Mouse (Mus musculus) layer of hippocampus, adult 11-12 months (tissue): ENCODE measurements around the gene Lrrc27.
A peak's percentile ranks its signal among the peaks of the same experiment; 100 is the strongest.

ENCODE experiments used
- DNase-seq: peaks from one replicate; pipeline ENCODE4 v3.0.0; 2022; ENCODE audit warnings: low spot score

Gene Lrrc27

DNA sequence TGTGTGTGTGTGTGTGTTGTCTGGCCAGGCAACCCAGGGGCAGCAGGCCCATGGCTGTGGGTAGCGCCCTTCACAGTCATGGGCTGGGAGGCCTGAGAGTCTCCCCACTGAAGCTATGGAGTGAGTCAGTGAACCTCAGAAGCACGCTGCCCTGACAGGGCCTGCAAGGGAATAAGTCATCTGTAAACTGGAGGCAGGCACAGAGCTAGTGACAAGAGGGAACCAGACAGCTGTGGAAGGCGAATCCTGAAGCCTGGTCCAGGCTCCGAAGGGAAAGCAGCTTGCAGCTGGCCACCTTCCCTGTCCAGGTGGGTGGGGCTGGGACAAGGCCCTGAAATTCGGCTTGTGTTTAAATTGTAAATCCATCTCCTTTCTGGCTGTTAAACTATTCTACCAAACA lies 33.3 kb downstream of the Lrrc27 start:
- DNase-seq, result peak; percentile 27

DNA sequence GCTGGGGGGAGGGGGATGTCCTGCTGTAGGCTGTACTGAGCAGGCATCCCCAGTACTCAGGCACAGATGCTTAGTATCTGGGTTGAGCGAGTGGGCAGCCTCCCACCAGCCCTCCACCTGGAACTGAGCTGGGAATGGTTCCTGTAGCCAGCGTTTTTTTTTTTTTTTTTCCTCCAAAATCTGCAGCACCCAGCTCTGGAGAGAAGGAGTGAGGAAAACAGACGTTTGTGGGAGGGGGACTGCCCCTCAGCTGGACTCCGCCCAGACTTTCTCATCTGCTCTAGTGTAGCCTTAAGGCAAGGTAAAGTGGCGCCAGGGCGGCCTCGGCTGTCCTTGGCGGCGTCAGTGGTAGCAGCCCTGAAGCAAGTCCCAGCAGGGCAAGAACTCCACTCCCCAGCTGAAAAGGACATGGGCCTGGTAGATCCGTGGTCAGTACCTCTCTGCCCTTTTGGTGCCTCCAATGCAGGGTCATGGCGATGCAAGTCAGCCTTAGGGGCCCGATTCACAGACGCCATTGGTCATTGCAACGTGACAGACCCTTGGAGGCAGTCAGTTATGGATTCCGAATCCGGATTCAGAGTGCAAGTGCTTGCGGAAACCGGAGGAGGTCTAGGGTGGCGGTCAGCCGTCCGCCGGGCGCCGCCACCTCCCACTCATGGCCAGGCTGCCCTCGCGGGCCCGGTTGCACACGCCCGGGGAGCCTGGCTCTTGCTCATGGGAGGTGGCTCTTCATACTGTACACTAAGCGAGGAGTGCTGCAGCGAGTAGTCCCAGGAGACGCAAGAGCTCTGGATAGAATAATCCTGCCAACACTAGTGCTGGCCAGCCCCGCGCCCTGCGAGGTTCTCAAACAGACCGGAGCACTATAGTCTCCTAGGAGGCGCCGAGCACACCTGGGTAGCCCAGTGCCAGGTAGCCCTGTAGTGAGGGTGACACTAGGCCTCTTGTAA lies 34.4 kb downstream of the Lrrc27 start:
- peak; percentile 75 for DNase-seq

DNA sequence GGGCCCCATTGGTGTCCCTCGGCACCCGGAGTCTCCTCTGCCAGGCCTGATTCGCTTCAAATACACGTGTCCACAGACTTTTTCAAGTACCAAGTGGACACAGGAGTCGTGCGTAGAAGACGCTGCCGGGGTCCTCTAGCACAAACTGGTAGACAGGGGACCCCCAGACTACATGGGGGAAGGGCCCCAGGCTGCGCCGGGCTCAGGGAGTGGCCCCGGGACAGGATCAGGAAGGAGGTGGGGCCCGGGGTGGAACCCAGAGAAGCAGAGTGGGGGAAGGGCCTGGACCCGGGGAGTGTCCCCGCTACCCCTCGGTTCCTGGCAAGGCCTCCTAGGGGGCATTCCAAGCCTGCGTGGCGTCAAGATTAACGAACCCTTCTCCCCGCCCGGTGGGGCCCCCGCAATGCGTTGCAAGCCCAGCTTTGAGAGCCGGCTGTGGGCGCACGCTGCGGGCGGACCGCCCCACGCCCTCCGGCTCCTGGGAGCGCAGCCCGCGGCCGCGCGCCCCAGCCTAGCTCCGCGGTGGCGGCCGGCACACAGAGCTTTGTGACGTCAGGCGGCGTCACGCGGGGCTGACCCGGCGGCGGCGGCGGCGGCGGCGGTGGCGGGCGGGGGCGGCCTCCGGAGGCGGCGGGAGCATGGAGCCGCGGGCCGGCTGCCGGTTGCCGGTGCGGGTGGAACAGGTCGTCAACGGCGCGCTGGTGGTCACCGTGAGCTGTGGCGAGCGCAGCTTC lies 35.3 kb downstream of the Lrrc27 start, which contains the start of gene Pwwp2b:
TSS of gene Pwwp2b (plus strand) at position 602 of the 734 bp plus-strand sequence.
- DNase-seq, result peak; percentile 71

DNA sequence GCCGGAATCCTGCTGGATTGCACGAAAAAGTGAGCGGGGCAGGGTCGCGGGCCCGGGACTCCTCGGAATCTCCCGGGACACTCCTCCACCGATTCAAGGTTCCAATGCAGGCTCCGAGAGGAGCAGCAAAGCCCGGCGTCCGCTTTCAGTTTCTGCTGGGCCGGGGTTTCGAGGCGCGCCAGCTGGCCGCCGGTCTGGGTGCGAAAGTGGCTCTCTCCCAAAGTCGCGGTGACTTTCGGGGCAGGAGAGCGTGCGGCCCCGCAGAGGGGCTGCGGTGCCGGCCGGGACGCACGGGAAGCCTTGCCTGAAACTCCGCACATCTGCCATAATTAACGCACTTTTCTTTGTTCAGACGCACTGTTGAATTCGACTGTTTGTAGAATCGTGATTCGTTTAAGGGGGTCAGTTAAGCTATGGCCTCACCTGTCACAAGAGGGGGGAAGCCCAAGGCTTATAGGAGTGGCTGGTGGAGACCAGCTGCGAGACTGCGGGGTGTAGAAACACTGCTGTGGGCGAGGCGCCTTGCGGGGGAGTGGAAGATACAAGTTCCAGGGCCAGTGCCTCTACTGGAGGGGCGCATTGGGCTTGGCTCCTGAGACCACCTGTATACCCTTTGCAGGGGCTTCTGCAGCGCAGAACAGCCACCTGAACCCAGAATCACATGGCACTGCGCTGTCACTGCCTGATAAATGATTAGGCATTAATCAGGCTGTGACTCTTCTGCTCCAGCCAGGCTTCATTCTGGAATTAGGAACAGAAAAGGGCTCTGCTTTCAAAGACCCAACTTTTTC lies 36.0 kb downstream of the Lrrc27 start:
- DNase-seq, result no peak

DNA sequence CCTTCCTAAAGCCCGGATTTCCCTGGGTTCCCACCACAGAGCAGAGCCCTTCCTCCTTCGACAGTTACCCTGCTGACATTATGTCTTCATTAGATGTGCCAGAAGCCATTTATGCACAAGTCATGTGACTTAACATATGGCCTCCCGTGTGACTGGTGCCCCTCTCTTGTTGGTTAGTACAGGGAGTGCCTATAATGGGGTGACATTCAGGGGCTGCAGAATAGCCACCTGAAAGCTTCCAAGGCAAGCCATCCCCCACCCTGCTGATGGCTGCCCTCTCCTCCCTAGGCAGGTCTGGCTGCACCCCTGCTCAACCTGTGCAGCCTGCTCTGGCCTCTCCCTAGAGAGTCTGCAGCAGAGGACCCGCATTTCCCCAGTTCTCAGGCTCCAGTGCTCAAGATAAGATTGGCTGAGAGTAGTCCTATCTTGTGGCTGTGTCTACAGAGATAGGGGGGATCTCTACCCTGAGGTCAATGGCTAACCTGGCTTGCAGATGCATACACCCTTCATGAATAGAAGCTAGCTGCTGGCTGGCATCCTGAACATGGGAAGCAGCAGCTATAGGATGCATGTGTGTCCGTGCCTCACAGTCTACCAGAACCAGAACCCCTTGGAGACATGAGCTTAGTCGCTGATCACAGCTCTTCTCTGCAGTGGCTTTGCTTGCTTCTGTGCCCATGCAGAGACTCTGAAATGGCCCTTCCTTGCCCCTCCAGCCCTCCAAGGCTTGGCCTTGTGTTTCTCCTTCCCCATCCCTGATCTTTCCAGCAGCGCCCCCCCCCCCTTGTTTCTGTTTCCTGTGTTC lies 36.8 kb downstream of the Lrrc27 start:
- no peak for DNase-seq

DNA sequence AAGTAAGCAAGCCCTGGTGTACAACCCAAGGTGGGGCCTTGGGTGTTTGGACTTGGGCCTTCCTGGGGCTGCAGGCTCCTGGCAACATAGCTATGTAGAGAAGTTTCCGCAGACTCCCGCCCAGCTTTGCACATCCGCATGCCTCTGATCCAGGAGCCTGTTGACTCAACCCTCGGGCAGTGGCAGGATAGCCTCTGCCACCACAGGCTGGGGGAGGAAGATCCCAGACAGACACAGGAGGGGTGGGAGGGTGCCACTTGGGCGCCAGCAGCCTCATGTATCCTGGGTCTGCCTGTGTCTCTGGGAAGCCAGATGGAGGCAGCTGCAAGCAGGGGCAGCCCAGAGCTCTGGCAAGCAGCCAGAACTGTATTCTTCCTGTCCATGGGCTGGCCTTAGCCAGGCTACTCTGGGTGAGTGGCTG lies 39.1 kb downstream of the Lrrc27 start:
- peak; percentile 45 for DNase-seq

DNA sequence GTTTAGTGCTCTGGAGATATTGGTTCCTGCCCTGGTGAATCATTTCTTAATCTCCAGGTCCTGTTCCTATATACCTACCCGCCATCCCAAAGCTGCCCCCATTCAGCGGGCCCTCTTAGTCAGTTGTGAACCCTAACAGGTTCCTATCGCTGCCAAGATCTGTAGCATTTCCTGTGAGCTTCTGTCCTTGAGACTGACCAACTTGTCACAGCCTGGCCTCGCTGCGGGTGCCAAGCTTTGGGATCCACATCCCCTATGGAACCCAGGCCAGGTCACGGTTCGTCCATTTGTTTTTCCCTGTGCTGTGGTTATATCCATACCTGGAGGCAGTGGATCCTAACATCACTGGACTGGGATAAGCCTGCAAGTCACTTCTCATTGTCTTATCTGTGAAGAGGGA lies 39.8 kb downstream of the Lrrc27 start:
- DNase-seq, result no peak

DNA sequence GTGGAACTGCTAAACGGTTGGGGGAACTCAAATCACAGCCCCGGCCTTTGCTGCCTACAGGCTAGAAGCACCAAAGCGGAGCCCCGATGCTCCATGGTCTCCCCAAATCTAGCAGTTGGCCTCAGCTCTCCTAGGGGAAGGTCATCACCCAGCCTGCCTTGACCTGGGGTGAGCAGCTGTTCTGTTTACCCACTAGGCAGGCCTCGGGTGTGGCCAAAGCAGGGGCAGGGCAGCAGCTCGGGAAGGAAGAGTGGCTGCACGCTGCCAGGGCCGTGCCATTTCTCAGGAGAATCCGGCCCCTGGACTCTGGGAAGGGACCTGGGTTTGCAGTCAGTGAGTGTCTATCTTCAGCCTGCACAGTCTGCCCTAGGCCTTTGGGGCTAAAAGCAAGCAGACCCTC lies 40.2 kb downstream of the Lrrc27 start:
- no peak for DNase-seq

DNA sequence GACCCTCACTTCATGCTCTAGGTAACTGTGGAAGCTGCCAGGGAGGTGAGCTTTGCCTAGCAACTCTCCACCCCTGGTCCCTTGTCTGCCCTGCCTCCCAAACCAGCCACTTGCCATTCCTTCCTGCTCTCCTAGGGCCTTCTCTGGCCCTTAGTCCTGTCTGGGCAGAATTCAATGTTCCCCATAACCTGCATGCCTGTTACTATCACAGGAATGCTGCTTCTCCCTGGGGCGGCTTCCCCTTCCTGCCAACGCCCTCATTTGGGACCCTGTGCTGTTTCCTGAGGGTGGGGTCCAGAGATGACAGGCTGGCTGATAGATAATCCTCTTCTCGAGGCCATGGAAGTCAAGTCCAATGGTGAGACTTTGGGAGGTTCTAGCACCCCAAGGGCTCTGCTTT lies 40.7 kb downstream of the Lrrc27 start:
- DNase-seq, result no peak

DNA sequence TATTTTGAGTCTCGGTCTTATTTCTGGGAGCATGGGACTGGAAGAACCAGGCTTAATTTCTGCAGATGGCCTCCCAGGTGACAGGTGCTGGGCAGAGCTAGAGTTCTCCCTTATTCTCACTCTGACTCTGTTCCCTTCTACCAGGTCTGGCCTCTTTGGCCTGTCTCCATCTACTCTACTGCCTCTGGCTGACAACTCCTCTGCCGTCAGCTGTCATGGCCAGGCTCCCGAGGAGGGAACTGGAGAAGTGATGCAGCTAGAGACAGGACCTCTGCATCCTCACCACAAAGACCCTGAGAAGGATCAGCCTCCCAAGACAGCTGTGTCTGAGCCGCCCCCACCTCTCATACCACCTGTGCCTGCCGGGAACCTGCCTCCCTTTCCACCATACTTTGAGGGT lies 41.8 kb downstream of the Lrrc27 start:
- DNase-seq, result no peak

DNA sequence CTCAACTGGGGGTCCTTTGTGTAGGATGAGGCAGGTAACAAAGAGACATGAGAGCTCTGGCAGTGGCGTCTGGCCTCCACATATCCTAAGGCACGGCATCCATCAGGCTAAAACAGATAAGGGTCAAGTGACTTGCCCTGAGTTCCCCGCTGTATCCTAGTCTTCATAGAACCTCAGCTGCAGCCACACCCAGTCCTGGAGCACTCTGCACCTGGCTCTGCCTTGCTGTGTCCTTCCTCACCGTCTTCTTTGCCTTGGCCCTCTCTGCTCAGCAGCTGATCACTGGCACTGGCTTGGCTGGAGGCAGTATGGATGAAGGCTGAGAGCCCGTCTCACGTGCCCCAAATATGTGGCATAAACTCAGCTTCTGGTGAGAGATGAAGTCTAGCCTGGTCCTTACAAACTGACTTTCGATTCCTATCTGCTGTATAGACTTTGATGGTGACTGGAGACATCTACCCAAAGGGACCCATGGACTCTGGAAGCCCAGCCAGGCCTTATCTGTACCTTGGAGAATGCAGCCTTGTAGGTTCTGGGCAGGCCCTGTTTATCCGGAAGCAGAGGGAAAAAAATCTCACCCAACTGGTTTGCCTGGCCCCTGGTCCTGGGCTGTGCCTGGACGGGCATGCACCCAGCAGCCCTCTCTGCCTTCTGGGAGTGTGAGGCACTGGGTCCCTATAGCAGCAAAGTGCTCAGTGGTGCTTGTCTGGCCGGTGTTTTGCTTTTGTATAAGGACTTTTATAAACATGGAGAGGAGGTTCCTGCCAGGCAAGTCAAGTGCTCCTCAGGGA lies 45.2 kb downstream of the Lrrc27 start:
- no peak for DNase-seq

DNA sequence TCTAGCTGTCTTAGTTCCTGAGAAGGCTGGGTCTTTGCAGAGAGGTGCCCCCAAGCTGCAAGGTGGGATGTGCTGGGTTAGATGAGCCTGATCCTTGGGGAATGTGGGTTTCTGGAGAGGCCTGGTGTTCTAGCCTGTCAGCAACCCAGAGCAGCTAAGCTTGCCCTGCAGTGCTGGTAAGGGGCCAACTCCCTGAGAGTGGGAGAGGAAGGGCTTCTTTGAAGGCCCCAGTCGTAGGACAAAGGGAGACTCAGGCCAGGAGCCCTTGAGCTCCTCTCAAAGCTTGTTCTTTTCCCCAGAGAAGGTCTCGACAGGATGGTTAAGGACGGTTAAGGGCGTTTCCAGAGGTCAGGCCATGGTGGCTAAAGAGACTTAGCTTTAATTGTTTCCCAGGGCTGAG lies 51.5 kb downstream of the Lrrc27 start:
- no peak for DNase-seq

DNA sequence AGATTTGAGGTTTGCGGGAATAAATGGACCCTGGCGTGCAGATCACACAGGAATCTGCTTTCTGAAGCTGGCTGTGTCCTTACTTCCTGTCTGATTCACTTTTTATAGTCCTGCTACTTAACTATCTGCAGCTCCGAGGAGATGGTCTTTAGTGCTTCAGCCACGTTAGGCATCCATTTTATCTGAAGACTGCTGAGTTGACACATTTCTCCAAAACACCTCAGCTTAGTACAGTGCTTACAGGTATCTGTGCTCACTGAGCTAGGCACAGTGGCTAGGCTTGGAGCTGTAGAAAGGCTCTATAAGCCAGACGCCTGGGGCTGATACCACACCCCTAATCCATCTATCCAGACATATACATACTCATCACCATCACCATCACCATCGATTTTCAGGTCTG lies 52.8 kb downstream of the Lrrc27 start:
- DNase-seq, result no peak

DNA sequence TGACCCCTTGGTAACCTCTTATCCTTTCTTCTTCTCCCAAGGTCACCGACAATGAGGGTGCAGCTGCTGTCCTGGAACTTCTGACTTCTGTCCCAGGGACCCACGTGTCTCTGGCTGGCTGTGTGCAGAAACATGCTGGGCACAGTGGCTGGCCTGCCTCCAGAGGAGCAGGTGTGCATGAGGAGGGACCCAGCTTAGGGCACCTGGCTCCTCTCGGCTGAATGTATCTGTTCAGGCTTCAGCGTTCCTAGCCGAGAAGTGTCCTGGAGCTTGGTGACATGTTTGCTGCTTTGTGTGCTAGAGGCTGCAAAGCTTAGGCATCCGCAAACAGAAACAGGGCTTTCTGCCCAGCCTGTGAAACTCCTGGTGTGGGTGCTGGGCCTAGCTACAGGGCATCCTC lies 53.6 kb downstream of the Lrrc27 start:
- peak; percentile 29 for DNase-seq

DNA sequence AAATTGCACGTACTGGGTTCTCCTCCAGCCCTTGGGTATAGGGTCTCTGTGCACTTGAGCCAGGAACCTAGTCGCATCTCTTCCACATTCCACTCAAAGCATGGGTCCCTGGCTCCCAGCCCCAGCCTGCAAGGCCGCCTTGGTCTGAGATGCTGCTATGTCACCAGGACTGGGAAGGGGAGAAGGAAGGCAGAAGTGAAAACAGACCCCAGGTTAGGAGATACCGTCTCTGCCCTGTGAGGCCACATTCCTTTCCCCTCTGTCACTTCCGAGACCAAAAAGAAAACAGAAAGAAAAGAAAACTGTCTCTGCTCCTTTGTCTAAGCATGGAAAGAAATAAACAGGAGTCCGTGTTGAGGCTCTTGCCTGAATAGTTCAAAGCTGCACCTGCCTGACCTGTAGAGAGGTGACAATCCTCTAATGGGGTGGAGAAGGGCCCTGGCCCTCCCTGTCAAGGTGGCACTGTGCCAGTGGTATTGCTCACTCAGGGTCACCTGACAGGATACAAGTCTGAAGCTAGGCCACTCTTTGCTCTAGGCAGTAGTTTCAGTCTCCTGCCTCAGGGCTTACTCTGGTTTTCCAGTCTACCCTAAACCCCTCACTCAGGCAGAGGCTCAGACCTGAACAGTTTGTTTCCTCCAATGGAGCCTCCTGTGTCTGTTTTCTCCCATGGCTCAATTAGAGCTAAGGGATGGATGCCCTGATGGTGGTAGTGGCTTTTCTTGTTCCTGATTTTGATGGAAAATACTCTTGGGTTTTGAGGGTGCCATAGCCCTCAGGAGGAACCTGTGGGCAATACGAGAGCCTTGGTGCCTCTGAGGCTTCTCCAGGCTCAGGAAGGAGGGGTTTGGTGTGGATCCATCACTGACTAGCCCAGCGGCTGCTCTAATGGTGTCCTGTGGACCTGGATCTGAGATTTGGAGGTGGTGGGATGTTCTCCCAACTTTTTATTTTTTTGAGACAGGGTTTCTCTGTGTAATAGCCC lies 54.4 kb downstream of the Lrrc27 start:
- no peak for DNase-seq

DNA sequence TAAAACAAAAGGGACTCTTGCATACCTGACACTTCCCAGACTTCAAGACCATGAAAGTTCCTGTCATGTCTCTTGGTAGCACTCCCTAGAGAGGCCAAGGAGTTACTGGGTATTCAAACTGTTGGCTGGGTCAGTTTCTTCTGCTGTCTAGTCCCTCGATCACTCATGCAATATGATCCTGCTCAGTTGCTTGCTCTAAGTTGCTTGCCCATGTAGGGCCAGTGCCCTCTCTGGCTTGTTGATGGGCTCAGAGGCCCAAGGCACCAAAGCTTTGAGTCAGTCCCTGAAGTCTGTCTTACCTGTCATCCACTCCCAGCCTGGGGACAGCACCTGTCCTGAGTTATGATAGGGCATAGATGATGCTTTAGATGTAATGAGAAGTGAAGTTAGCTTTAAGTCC lies 58.0 kb downstream of the Lrrc27 start:
- DNase-seq, result no peak

DNA sequence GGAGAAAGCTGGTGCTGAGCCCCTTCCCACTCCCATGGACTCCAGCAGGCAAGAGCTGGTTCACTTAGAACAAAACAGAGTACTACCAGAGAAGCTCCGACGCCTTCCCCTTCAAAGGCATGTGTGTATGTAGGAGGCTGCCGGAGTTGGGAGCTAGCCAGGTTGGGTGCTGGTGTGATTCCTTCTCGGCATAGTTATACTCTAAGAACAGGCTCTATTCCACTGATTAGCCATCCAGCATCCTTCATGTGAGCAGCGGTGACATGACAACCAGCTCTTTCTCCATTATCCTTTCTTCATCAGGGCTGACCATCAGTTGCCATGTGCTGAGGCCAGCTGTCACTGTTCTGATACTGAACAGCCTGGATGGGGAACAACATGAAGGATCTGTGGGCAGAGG lies 59.1 kb downstream of the Lrrc27 start:
- DNase-seq, result peak; percentile 75

DNA sequence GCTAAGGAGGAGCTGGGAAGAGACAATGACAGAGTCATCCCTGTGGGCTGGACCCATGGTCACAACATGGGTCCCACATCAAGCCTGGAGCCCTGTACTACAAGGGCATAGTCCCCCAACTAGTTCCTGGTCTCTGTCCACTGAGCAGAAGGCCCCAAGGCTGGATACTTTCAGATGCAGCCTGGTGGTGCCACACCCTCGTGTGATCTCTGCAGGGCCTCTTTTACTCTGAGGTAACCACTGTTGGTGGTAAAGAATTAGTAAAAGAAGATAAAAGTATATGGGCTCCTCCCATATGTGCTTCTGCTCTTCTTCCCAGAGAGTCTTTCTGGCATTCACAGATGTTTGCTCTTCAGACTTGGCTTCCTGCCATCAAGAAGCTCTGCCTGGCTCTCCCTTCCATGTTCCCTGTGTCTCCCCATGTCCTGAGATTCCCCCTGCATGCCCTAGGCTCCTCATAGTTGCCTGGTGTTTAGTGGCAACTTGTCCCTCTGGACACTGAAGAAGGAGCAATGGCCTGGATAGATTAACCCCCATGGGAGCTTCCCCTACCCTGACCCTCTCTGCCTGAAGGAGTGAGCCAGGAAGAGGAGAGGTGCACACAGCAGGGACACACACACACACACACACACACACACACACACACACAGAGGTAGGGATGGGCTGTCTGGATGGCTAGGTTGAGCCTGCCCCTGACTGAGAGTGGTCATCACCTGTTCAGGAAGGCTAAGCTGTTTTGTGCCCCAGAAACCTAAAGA lies 60.0 kb downstream of the Lrrc27 start:
- DNase-seq, result peak; percentile 61

DNA sequence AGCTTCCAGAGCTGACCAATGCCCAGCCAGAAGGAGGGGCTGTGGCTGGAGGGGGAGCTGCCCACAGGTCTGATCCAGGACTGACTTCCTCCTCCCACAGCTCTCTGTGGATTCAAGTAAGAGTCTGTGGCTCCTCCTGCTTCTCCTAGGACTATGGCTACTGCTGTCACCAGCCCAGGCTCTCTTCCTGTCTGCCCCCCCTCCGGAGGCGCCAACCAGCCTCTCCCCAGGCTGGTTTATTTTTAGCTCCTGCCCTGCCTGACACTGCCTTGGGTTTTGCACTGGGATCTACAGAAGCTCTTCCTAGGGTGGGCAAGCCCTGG lies 60.6 kb downstream of the Lrrc27 start:
- no peak for DNase-seq
